Mouse (Mus musculus) heart, adult 2 months (tissue): ENCODE measurements around the gene Arntl. TPM values are rescaled to one million over a fixed set of nuclear protein-coding genes. Genes with fewer than 3 reads are reported as not detected.

Experiments
- DNase-seq, 2 experiments: peaks; one replicate each; pipeline ENCODE4 v3.0.0; 2021
- H3K27ac ChIP-seq: fragments of 200-600 bp; 2 replicates; pipeline ENCODE4 v1.8.1; 2022
- H3K27me3 ChIP-seq: fragments of 200-500 bp; 2 replicates; pipeline ENCODE4 v1.6.1; 2012; ENCODE audit warnings: mild to moderate bottlenecking, low read length, inconsistent platforms, mixed read lengths; ENCODE audit not compliant: control insufficient read depth, insufficient read depth
- H3K36me3 ChIP-seq: fragments of 200-500 bp; 2 replicates; pipeline ENCODE4 v1.6.1; 2012; ENCODE audit warnings: low read length, inconsistent platforms; ENCODE audit not compliant: control insufficient read depth, insufficient read depth
- H3K4me1 ChIP-seq: fragments of 200-500 bp; 2 replicates; pipeline ENCODE4 v1.6.1; 2011; ENCODE audit warnings: low read length; ENCODE audit not compliant: control insufficient read depth, insufficient read depth
- H3K4me3 ChIP-seq: fragments of 200-600 bp; 2 replicates; pipeline ENCODE4 v1.8.1; 2022
- H3K79me2 ChIP-seq: fragments of 200-500 bp; replicated peaks from 2 replicates; pipeline ENCODE4 v1.6.1; 2012; ENCODE audit warnings: mild to moderate bottlenecking, inconsistent platforms, low read length, moderate library complexity, mixed read lengths; ENCODE audit not compliant: control insufficient read depth, insufficient read depth
- H3K9ac ChIP-seq: fragments of 200-500 bp; 2 replicates; pipeline ENCODE4 v1.6.1; 2012; ENCODE audit warnings: low read depth, mild to moderate bottlenecking, control low read depth, inconsistent platforms, low read length, mixed read lengths
- CTCF ChIP-seq: fragments of 200-600 bp; IDR thresholded peaks from 2 replicates; pipeline ENCODE4 v1.8.1; 2022; ENCODE audit warnings: antibody characterized with exemption, mild to moderate bottlenecking, moderate library complexity
- EP300 ChIP-seq: fragments of 200-500 bp; IDR thresholded peaks from 2 replicates; pipeline ENCODE4 v1.6.1; 2011; ENCODE audit warnings: low read depth, low read length, control low read depth; ENCODE audit not compliant: insufficient read depth
- POLR2A ChIP-seq: fragments of 200-500 bp; IDR thresholded peaks from 2 replicates; pipeline ENCODE4 v1.6.1; 2011; ENCODE audit warnings: mild to moderate bottlenecking, low read depth, low read length, control low read depth; ENCODE audit not compliant: insufficient read depth
- WGBS: fragments of 180-500 bp; shearing (Covaris S2); methylation state at CpG from one replicate; pipeline ENCODE4 v1.1.7; 2018; 5-methylcytosine and 5-hydroxymethylcytosine counted together
- intact Hi-C: fragments of 180-260 bp; cut with DNase I; formaldehyde crosslinking; loops from one replicate; pipeline ENCODE4 v1.15.1; 2025
- polyA plus RNA-seq: library from polyadenylated mRNA; depleted of rRNA; stranded (reverse); fragments of >200 nt; gene quantifications from 2 replicates; pipeline ENCODE4 v1.2.3, GENCODE M21; 2012
- total RNA-seq, 2 experiments: library from RNA; stranded (reverse); gene quantifications; 2 replicates each; pipeline ENCODE4 v1.2.3; 2021

Arntl gene
- total and polyA plus RNA-seq, 3 experiments: 6.6 to 26.7 (median 7.2) TPM

GRCm38 (mm10) chr7:113196171-113196570 is 11.1 kb upstream of the Arntl start:
- DNase-seq: no peak
- WGBS: 80% methylated on average over 3 of the region's 3 CpGs
- H3K9ac ChIP-seq: no peak overlapping the region
- H3K27me3 ChIP-seq: no peaks in the 10 kb centered on the region
- H3K4me3 ChIP-seq: no peak overlapping the region
- H3K79me2 ChIP-seq: no peaks in the 10 kb centered on the region
- H3K4me1 ChIP-seq: peaks cover 4% of the 10 kb centered on the region
- peaks cover 3% of the 10 kb centered on the region; the same call in 1 of the 2 replicates for H3K36me3 ChIP-seq
- TF ChIP-seq CTCF: no peak
- no peak for TF ChIP-seq EP300
- TF ChIP-seq POLR2A: no peak
- intact Hi-C loops: no loop called here
- 0 out of 2 replicates have a peak overlapping the region, but pooled peaks have one; percentile 20 for H3K27ac ChIP-seq

GRCm38 (mm10) chr7:113197161-113197775 is 10.0 kb upstream of the Arntl start:
- Histone ChIP-seq H3K79me2 (no peaks in the 10 kb centered on the region), H3K27ac (no peak overlapping the region), H3K27me3 (no peaks in the 10 kb centered on the region), H3K4me3 (no peak overlapping the region), H3K36me3 (peaks cover 3% of the 10 kb centered on the region; the same call in 1 of the 2 replicates), H3K9ac (no peak overlapping the region), H3K4me1 (peaks cover 6% of the 10 kb centered on the region)
- intact Hi-C loops: no loop called here
- WGBS: 56% methylated on average over 10 of the region's 10 CpGs
- peak in 1 of 2 experiments; percentile 42 for DNase-seq
- TF ChIP-seq EP300 (no peak), POLR2A (no peak), CTCF (no peak)

- H3K27ac ChIP-seq: no peak overlapping the region
Observed at GRCm38 (mm10) chr7:113201584-113201983, 5.7 kb upstream of the Arntl start.

GRCm38 (mm10) chr7:113207471-113208387 is 464 bp downstream of the Arntl start:
- Histone ChIP-seq H3K9ac (peak overlapping the region; percentile 59), H3K4me3 (peak overlapping the region; percentile 100), H3K27me3 (no peaks in the 10 kb centered on the region), H3K27ac (peak overlapping the region; percentile 94), H3K79me2 (peaks cover 3% of the 10 kb centered on the region), H3K36me3 (no peaks in the 10 kb centered on the region; the same call in 1 of the 2 replicates), H3K4me1 (peaks cover 6% of the 10 kb centered on the region)
- no peak for DNase-seq
- intact Hi-C loops: loop anchor here (2.0 to 5.0 kb wide), 4 partner anchors 35 to 63 kb away; no protein-coding TSS in a partner anchor
- no peak for TF ChIP-seq CTCF
- TF ChIP-seq POLR2A: no peak
- no peak for TF ChIP-seq EP300
- WGBS: under 1% methylated on average over 73 of the region's 98 CpGs

More at GRCm38 (mm10) chr7:113201584-113201983, 5.7 kb upstream of the Arntl start:
- Histone ChIP-seq H3K4me3 (no peak overlapping the region), H3K36me3 (no peaks in the 10 kb centered on the region), H3K9ac (no peak overlapping the region), H3K79me2 (no peaks in the 10 kb centered on the region), H3K4me1 (peaks cover 2% of the 10 kb centered on the region), H3K27me3 (no peaks in the 10 kb centered on the region)
- TF ChIP-seq POLR2A (no peak), EP300 (no peak), CTCF (no peak)
- intact Hi-C loops: no loop called here
- 26% methylated on average over 3 of the region's 3 CpGs for WGBS
- DNase-seq: peak in 1 of 2 experiments; percentile 40

DNA sequence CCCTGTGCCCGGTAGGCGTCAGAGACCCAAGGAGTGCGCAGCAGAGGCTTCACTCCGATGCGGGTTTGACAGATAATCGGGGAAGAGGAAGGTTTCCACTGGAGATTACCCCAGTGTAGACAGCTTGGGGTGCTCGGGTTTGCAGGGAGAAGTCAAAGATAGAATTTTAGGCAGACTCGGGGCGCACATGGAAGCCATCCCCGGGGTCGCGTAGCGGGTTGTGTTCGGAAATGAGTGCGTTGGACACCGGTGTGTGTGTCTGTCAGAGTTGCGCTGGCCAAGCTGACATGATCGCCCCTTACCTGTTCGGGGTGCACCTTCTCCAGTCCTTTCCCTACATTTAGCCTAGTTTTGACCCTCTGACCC is 1.1 kb downstream of the Arntl start:
- DNase-seq: no peak
- H3K79me2 ChIP-seq: peaks cover 3% of the 10 kb centered on the region
- WGBS: 12% methylated on average over 19 of the region's 19 CpGs
- H3K4me1 ChIP-seq: peaks cover 6% of the 10 kb centered on the region
- no peaks in the 10 kb centered on the region for H3K27me3 ChIP-seq
- peak overlapping the region; percentile 100 for H3K4me3 ChIP-seq
- H3K27ac ChIP-seq: peak overlapping the region; percentile 94
- no peaks in the 10 kb centered on the region; the same call in 1 of the 2 replicates for H3K36me3 ChIP-seq
- H3K9ac ChIP-seq: peak overlapping the region; percentile 59
- intact Hi-C loops: loop anchor here (5.0 kb wide), 1 partner anchor 59 kb away; no protein-coding TSS in a partner anchor
- TF ChIP-seq EP300 (no peak), CTCF (no peak), POLR2A (no peak)

DNA sequence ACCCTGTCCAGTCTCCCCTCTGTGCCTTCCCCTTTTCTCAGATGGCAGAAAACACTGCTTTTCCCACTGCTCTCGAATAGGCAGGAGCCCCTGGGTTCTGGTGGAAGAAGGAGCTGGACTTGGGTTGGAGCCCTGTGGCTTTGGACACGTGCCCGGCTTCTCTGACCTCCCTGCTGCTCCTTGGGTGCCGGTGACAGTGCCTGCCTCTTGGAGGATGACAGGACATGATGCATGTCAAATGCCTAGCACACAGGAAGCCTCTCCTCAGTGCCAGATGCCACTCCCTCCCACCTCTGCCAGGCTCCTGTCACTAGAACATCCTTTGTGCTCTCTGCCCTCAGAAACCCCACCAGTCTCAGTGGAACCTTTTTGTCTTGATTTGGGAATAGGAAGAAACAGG is 3.2 kb downstream of the Arntl start:
- Histone ChIP-seq H3K4me1 (peaks cover 9% of the 10 kb centered on the region), H3K9ac (no peak overlapping the region), H3K36me3 (no peaks in the 10 kb centered on the region; the same call in 1 of the 2 replicates), H3K27ac (no peak overlapping the region), H3K4me3 (no peak overlapping the region), H3K79me2 (peaks cover 3% of the 10 kb centered on the region), H3K27me3 (no peaks in the 10 kb centered on the region)
- intact Hi-C loops: no loop called here
- WGBS: 7% methylated on average over 4 of the region's 4 CpGs
- no peak for TF ChIP-seq POLR2A
- TF ChIP-seq EP300: no peak
- no peak for TF ChIP-seq CTCF
- DNase-seq: peak; percentile 53 to 61
